Mouse (Mus musculus) G1E (cell line): Measurements from ENCODE around the gene E2f4. TPM values are rescaled to one million over a fixed set of nuclear protein-coding genes. Genes with fewer than 3 reads are reported as not detected.
A peak's percentile ranks its signal among the peaks of the same experiment; 100 is the strongest.

Source experiments
- ATAC-seq: 2 replicates; pipeline ENCODE4 v1.8.0; 2016; ENCODE audit warnings: mild to moderate bottlenecking; ENCODE audit not compliant: insufficient number of reproducible peaks, poor library complexity, low FRiP score, severe bottlenecking; ENCODE audit errors: extremely low read depth
- DNase-seq: peaks from one replicate; pipeline ENCODE4 v3.0.0; 2012; ENCODE audit warnings: low spot score
- H3K27me3 ChIP-seq: 2 replicates; pipeline ENCODE4 v1.6.1; 2012; ENCODE audit warnings: mild to moderate bottlenecking, low read length, inconsistent platforms; ENCODE audit not compliant: insufficient read depth
- H3K36me3 ChIP-seq: replicated peaks from 2 replicates; pipeline ENCODE3; 2012; ENCODE audit warnings: mild to moderate bottlenecking, inconsistent platforms
- H3K4me1 ChIP-seq: 2 replicates; pipeline ENCODE4 v1.6.1; 2012; ENCODE audit warnings: low read depth, low read length, inconsistent platforms, mixed read lengths; ENCODE audit not compliant: insufficient read depth
- H3K4me3 ChIP-seq: 2 replicates; pipeline ENCODE4 v1.5.1; 2012; ENCODE audit warnings: low read depth, mild to moderate bottlenecking, inconsistent platforms, low read length, moderate library complexity, mixed read lengths
- H3K9me3 ChIP-seq: replicated peaks from 2 replicates; pipeline ENCODE4 v1.6.1; 2012; ENCODE audit warnings: inconsistent platforms
- CTCF ChIP-seq: IDR thresholded peaks from 2 replicates; pipeline ENCODE4 v1.5.1; 2012; ENCODE audit warnings: low read depth, low read length, inconsistent platforms, mixed read lengths
- GATA1 ChIP-seq: IDR thresholded peaks from 2 replicates; pipeline ENCODE4 v1.6.1; 2012; ENCODE audit warnings: borderline replicate concordance, low read length, inconsistent platforms, mixed read lengths
- GATA2 ChIP-seq: IDR thresholded peaks from 2 replicates; pipeline ENCODE4 v1.6.1; 2012; ENCODE audit warnings: low read depth, low read length, inconsistent platforms, borderline replicate concordance
- POLR2AphosphoS5 ChIP-seq: IDR thresholded peaks from 2 replicates; pipeline ENCODE4 v1.6.1; 2012; ENCODE audit warnings: low read depth, low read length, inconsistent platforms; ENCODE audit not compliant: insufficient replicate concordance
- TAL1 ChIP-seq: conservative IDR thresholded peaks from 2 replicates; pipeline ENCODE4 v1.6.1; 2012; ENCODE audit warnings: low read depth, low read length, inconsistent platforms, mixed read lengths
- polyA plus RNA-seq: library from polyadenylated mRNA; stranded (reverse); fragments of >175 nt; gene quantifications from 2 replicates; pipeline ENCODE4 v1.2.3, GENCODE M21; 2012
- total RNA-seq, 2 experiments: library from RNA; stranded (forward) in 1 of 2; stranded (reverse) in 1 of 2; fragments of 200-1000 nt in 1 of 2; fragments of >200 nt in 1 of 2; fragmentation: Nextera tagmentation in 1 of 2; gene quantifications; 2 replicates each; pipeline ENCODE4 v1.2.3; 2014 to 2017

Gene E2f4
- total and polyA plus RNA-seq, 3 experiments, result 42.5 to 274 (median 79.2) TPM

DNA sequence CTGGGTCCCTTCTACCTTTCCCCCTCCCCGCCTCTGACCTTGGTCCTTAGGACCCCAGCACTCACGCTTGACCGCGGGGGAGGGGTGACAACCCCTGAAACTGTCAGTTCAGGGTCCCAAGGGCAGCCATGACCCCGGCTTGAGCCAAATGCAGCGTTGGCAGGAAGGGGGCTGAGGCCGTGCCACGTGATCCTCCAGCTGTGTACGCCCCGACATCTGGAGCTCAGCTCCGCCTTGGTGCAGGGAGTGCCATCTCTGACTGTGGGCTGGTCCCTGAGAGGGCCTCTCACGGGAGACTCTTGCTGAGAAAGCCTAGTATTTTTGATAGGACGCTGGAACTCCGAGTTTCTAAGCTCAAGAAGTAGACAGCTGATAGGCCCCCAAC, 42.5 kb upstream of the E2f4 start, which contains the start of gene B3gnt9:
B3gnt9 (minus strand) TSS at position 188 of the 385 bp plus-strand sequence.
- Histone ChIP-seq H3K36me3 (peaks cover 67% of the 10 kb centered on the region), H3K4me1 (peaks cover 41% of the 10 kb centered on the region), H3K4me3 (peak within 1 kb of the TSS; percentile 79), H3K27me3 (no peaks in the 10 kb centered on the region), H3K9me3 (no peaks in the 10 kb centered on the region)
- peak; percentile 75 for DNase-seq
- TF ChIP-seq GATA2, result no peak
- TF ChIP-seq TAL1, result no peak
- no peak for TF ChIP-seq CTCF
- TF ChIP-seq POLR2AphosphoS5, result no peak
- no peak for TF ChIP-seq GATA1
- peak; percentile 76 for ATAC-seq

DNA sequence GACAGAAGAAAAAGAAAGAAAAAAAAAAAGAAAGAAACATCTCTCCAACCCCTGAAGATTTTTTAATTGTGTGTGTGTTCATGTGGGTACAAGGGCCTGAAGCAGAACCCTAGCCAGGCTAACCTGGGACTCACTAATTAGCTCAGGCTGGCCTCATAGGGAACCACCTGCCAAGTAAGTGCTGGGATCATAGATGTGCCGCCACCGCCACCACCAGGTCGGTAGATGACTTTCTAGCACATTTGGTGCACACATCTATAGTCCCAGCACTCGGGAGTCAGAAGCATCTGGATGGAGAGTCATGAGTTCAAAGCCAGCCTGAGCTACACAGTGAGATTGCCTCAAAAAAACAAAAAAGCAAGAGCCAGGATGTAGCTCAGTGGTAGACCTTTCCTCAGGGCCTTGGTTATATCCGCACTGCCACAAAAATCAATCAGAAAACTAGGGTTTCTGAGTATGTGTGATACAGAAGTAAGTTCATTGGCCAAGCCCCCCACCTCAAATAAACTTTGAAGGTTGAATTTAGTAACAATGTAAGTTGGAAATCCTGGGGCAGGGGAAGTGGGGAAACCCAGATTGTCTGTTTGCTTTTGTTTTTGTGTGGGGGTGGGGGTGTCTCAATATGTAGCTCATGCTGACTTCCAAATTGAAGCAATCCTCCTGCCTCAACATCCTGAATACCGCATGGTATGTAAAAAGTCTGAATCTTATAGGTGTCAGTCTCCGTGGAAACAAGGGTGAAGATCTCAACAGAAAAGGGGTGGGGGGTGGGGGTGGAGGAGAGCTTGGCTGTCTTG, 39.9 kb upstream of the E2f4 start:
- Histone ChIP-seq H3K27me3 (no peaks in the 10 kb centered on the region), H3K36me3 (peaks cover 63% of the 10 kb centered on the region), H3K9me3 (peaks cover 4% of the 10 kb centered on the region), H3K4me1 (peaks cover 58% of the 10 kb centered on the region), H3K4me3 (no peak overlapping the region)
- ATAC-seq (no peak), DNase-seq (no peak)
- TF ChIP-seq CTCF (no peak), POLR2AphosphoS5 (no peak), TAL1 (no peak), GATA2 (no peak), GATA1 (no peak)

DNA sequence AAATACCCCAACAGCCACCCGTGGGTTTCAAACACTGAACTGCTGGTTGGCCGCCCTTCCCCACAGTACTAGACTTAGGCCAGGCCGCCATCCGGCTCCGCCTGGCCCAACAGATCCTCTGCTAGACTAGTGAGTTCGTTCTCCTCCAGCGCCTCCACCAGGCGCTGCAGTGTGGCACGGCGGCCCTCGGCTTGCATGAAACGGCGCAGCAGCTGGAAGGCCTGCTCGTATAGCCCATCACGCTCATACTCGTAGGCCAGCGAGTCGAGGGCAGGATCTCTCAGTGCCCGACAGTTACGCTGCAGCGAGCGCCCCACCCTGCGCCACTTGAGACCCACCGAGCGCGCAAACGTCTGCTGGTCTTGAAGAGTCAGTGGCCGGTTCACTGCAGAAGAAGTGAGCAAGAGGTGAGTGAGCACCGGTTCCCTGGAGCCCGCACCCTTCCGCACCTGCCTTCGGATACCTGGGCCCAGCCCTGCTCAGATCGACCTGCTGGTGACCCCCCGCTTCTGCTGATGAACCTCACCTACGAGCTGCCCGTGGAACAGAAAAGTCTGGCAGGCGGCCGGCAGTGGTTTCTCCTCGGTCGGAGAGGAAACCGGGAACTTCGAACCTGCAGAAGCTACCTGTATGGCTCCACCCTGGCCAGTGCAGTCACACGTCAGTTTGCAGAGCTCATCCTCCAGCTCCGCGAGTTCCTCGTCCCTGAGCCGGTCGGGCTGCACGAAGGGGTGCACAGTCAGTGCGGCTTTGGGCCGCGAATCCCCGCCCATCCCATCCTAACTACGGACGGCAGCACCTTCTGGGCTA, 38.3 kb upstream of the E2f4 start:
- Histone ChIP-seq H3K9me3 (peaks cover 4% of the 10 kb centered on the region), H3K27me3 (no peaks in the 10 kb centered on the region), H3K4me3 (peak overlapping the region; percentile 44; the same call in 1 of the 2 replicates), H3K36me3 (peaks cover 50% of the 10 kb centered on the region), H3K4me1 (peaks cover 63% of the 10 kb centered on the region)
- ATAC-seq, result no peak
- no peak for TF ChIP-seq CTCF
- TF ChIP-seq TAL1, result no peak
- no peak for TF ChIP-seq GATA2
- TF ChIP-seq GATA1, result no peak
- TF ChIP-seq POLR2AphosphoS5, result no peak
- DNase-seq, result no peak

DNA sequence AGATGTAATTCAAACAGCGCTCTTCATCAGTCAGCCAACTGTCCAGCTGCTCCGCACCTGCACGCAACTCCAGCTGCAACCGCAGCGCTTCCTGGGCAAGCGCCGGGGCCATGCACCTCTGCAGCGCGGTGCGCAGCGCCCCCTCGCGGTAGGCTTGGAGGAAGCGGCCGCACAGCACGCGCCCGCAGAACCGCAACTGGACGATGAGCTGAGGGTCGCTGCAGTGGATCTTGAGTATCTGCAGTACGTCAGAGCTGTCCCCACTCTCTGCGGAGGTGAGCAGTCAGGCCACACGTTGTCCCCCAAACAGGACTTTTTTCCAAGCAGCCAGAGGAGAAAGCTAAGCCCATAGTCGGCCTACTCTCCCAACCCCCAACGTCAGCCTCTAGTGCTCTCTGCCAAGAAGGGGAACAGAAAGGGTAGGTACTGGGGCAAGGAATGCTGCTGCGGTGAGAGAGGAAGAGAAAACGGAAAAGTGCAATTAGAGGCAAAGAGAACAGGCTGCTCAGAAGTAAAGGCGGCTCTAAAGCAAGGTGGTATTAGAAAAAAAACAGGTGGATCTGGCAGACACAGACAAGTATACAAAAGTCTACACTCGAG, 37.6 kb upstream of the E2f4 start:
- H3K36me3 ChIP-seq, result peaks cover 50% of the 10 kb centered on the region
- H3K4me1 ChIP-seq, result peaks cover 60% of the 10 kb centered on the region
- TF ChIP-seq GATA2 (no peak), POLR2AphosphoS5 (no peak), CTCF (peak; percentile 83), GATA1 (no peak), TAL1 (no peak)
- H3K4me3 ChIP-seq, result peak overlapping the region; percentile 44; the same call in 1 of the 2 replicates
- H3K9me3 ChIP-seq, result peaks cover 4% of the 10 kb centered on the region
- H3K27me3 ChIP-seq, result no peaks in the 10 kb centered on the region
- ATAC-seq, result no peak
- DNase-seq, result peak; percentile 32

DNA sequence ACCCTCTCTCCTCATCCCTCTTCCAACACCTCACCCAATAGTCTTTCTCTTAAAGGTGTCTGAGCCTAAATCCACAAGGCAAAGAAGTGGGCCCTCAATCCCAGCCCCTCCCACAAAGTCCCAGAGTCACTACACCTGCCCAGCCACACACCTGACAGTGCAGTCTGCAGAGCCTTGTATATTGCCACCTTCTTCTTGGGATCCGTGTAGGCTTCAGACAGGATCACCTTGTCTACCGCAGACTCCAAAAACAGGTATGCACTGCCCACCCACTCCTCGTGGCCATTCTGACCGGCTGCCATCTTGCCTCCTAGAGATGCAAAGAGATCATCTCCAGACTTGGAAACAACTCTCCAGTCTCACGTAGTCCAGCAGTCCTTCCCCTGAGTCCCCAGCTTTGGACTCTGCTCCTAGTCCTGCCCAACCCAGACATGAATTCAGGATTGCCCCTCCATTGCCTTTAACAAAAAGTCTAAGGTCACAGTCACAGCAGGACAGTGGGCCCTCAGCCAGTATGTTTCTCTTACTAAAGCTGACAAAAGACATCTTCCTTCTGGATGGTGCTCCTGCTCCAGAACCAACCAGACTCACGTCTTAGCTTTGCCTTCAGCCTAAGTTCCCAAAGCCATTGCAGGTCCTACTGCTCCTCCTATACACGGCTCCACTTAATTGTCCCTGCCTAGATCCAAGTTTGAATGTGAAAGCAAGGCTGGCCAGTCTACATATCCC, 36.9 kb upstream of the E2f4 start:
- ATAC-seq, result no peak
- no peak for DNase-seq
- Histone ChIP-seq H3K4me3 (no peak overlapping the region), H3K9me3 (peaks cover 4% of the 10 kb centered on the region), H3K4me1 (peaks cover 60% of the 10 kb centered on the region), H3K36me3 (peaks cover 50% of the 10 kb centered on the region), H3K27me3 (no peaks in the 10 kb centered on the region)
- TF ChIP-seq CTCF (no peak), TAL1 (no peak), GATA2 (no peak), POLR2AphosphoS5 (no peak)
